ENCODE assay signal across 21 mouse cellular contexts in the genomic region with DNA sequence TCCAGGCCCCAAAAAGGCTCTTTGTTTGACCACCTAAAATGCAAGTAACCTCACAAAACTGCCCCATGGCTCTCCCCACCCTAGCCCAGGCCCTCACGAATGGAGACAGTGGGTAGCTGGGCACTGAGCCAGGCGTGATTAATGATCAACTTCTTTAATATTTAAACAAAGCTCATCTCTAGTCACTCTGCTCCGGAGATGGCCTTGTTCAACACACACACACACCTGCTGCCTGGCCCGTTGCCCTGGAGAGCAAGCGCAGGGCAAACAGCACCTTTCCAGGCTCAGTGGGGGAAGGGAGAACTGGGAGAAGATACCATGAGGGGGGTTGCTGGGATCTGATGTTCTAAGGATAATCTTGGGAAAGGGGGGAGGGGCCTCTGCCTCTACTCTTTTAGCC. TPM values are rescaled to one million over a fixed set of nuclear protein-coding genes. Genes with fewer than 3 reads are reported as not detected.
A peak's percentile ranks its signal among the peaks of the same experiment; 100 is the strongest.
DNase-seq lines count a peak whose midpoint lies in the region; ATAC-seq and TF ChIP-seq lines count a peak whose summit lies in the region.
"Had no signal": no experiment of that assay in that cellular context is flagged by ENCODE, and none has a peak within 500 bp of the region (broad histone marks: within the 10 kb centered on the region; RNA-seq: fewer than 3 reads in every experiment).

No protein-coding gene starts in this region.

- H3K79me2 ChIP-seq in liver, adult 2 months (ENCODE audit: control insufficient read depth, insufficient read depth, low read length): no peaks in the 10 kb centered on the region

- H3K27ac ChIP-seq in intestine, embryonic 14.5 days (ENCODE audit: low read depth): no peak overlapping the region
- no peak overlapping the region for H3K27ac ChIP-seq in kidney, embryonic 14.5 days (ENCODE audit: low read depth, low read length)
- H3K27ac ChIP-seq in liver, adult 2 months (replicated peaks; ENCODE audit: insufficient read depth, low read depth, low read length): no peak overlapping the region
- H3K27ac ChIP-seq in heart, embryonic 10.5 days: no peak overlapping the region
- H3K27ac ChIP-seq: gastrocnemius, adult 2 months; hindbrain, embryonic 15.5 days; midbrain, embryonic 13.5 days had no signal

- H3K4me2 ChIP-seq in intestine, embryonic 14.5 days (ENCODE audit: low read length): no peak overlapping the region
- H3K4me2 ChIP-seq in kidney, embryonic 14.5 days (replicated peaks; ENCODE audit: low read depth, low read length): no peak overlapping the region
- H3K4me2 ChIP-seq: hindbrain, embryonic 15.5 days; midbrain, embryonic 13.5 days had no signal

- no peaks in the 10 kb centered on the region; the same call in 1 of the 2 replicates for H3K4me1 ChIP-seq in intestine, embryonic 14.5 days (replicated peaks; ENCODE audit: control insufficient read depth, insufficient read depth, low read length)
- no peaks in the 10 kb centered on the region; the same call in 1 of the 2 replicates for H3K4me1 ChIP-seq in kidney, embryonic 14.5 days (ENCODE audit: control insufficient read depth, insufficient read depth, low read length)
- H3K4me1 ChIP-seq in liver, adult 2 months (ENCODE audit: control insufficient read depth, insufficient read depth, low read length): peaks cover 9% of the 10 kb centered on the region; the same call in 1 of the 2 replicates
- peaks cover 5% of the 10 kb centered on the region; the same call in 1 of the 2 replicates for H3K4me1 ChIP-seq in heart, embryonic 10.5 days

- H3K9ac ChIP-seq in intestine, embryonic 14.5 days (ENCODE audit: low read length): no peak overlapping the region
- H3K9ac ChIP-seq in kidney, embryonic 14.5 days (ENCODE audit: low read depth, low read length): no peak overlapping the region
- H3K9ac ChIP-seq in liver, adult 2 months (ENCODE audit: low read depth, low read length): no peak overlapping the region
- H3K9ac ChIP-seq: hindbrain, embryonic 15.5 days; midbrain, embryonic 13.5 days had no signal

- no peak for TF ChIP-seq POLR2A in liver, adult 2 months (IDR thresholded peaks at IDR 0.05; ENCODE audit: extremely low read depth, insufficient read depth, low read length)

- no peaks in the 10 kb centered on the region for H3K27me3 ChIP-seq in intestine, embryonic 14.5 days (replicated peaks; ENCODE audit: control insufficient read depth, insufficient read depth, low read length)
- H3K27me3 ChIP-seq in kidney, embryonic 14.5 days (ENCODE audit: control insufficient read depth, insufficient read depth, low read length): peaks cover 4% of the 10 kb centered on the region; the same call in 1 of the 2 replicates
- peaks cover 8% of the 10 kb centered on the region for H3K27me3 ChIP-seq in liver, adult 2 months (ENCODE audit: control insufficient read depth, insufficient read depth, low read length)
- peaks cover 33% of the 10 kb centered on the region for H3K27me3 ChIP-seq in heart, embryonic 10.5 days (ENCODE audit: insufficient read depth, poor library complexity, severe bottlenecking)

- H3K36me3 ChIP-seq in intestine, embryonic 14.5 days (ENCODE audit: control insufficient read depth, insufficient read depth, low read length): no peaks in the 10 kb centered on the region
- H3K36me3 ChIP-seq in kidney, embryonic 14.5 days (ENCODE audit: control insufficient read depth, insufficient read depth, low read length): no peaks in the 10 kb centered on the region
- no peaks in the 10 kb centered on the region for H3K36me3 ChIP-seq in liver, adult 2 months (ENCODE audit: control insufficient read depth, insufficient read depth, low read length)
- no peaks in the 10 kb centered on the region for H3K36me3 ChIP-seq in heart, embryonic 10.5 days
- H3K36me3 ChIP-seq: hindbrain, embryonic 15.5 days; midbrain, embryonic 13.5 days had no signal

- no peaks in the 10 kb centered on the region for H3K9me3 ChIP-seq in intestine, embryonic 14.5 days (ENCODE audit: control insufficient read depth, low read length)
- H3K9me3 ChIP-seq in kidney, embryonic 14.5 days (ENCODE audit: control insufficient read depth, low read length): no peaks in the 10 kb centered on the region
- H3K9me3 ChIP-seq in heart, embryonic 10.5 days: no peaks in the 10 kb centered on the region
- H3K9me3 ChIP-seq: hindbrain, embryonic 15.5 days; midbrain, embryonic 13.5 days had no signal

- 14% methylated on average over 5 of the region's 5 CpGs for whole genome bisulfite sequencing in intestine, embryonic 14.5 days
- WGBS in kidney, embryonic 14.5 days: 50% methylated on average over 5 of the region's 5 CpGs
- WGBS in liver, adult 2 months: 17% methylated on average over 5 of the region's 5 CpGs
- WGBS in heart, embryonic 10.5 days: 45% methylated on average over 5 of the region's 5 CpGs

- peak; percentile 16 for DNase-seq in MN1 (ENCODE audit: low spot score)
- DNase-seq in intestine, embryonic 14.5 days (ENCODE audit: low spot score): peak; percentile 54
- peak; percentile 79 for DNase-seq in liver, adult 2 months (ENCODE audit: extremely low read depth, low read depth, low spot score)
- no peak for DNase-seq in spleen, adult 18-20 months
- no peak for DNase-seq in spleen, adult 12 weeks (ENCODE audit: low spot score)
- no peak for DNase-seq in heart, embryonic 10.5 days (ENCODE audit: low spot score)
- DNase-seq: adrenal gland, postnatal 14 days; cerebellum, adult 9-10 months; gastrocnemius, adult 2 months; heart, postnatal 10 days; layer of hippocampus, adult 9-11 months; lung, adult 18-20 months; lung, postnatal 36 days; right cerebral cortex, postnatal 25 days; thymus, postnatal 4 days had no signal

- no peak overlapping the region for H3K4me3 ChIP-seq in intestine, embryonic 14.5 days (ENCODE audit: low read depth, low read length)
- H3K4me3 ChIP-seq in kidney, embryonic 14.5 days (ENCODE audit: low read length): no peak overlapping the region
- H3K4me3 ChIP-seq in liver, adult 2 months (ENCODE audit: insufficient read depth, low read depth, low read length): no peak overlapping the region
- H3K4me3 ChIP-seq in heart, embryonic 10.5 days: no peak overlapping the region
- H3K4me3 ChIP-seq: gastrocnemius, adult 2 months; hindbrain, embryonic 15.5 days; midbrain, embryonic 13.5 days had no signal

- TF ChIP-seq CTCF in liver, adult 2 months (IDR thresholded peaks at IDR 0.05; ENCODE audit: low read depth, low read length): no peak

- ATAC-seq in intestine, embryonic 14.5 days (replicated peaks; ENCODE audit: low FRiP score, low TSS enrichment, low read depth): peak; percentile 45; the same call in 1 of the 2 replicates
- ATAC-seq in kidney, embryonic 14.5 days (ENCODE audit: low FRiP score, low TSS enrichment): peak; percentile 41; the same call in 1 of the 2 replicates
- ATAC-seq: forebrain, embryonic 16.5 days; midbrain, embryonic 13.5 days had no signal

RNA-seq across cellular contexts. Expression of a gene that starts 2.0 kb away (rescaled TPM):
- polyA plus RNA-seq in intestine, embryonic 14.5 days (2014; fragmentation: Nextera tagmentation; extraction: Ambion mirVana): 0.99 and 1.3 TPM in 2 replicates
- 0.10 and 0.14 TPM in 2 replicates for polyA plus RNA-seq in kidney, embryonic 14.5 days (2014; fragmentation: Nextera tagmentation; extraction: Ambion mirVana)
- not detected in 2 replicates for total RNA-seq in liver, adult 2 months (2014; rRNA removed)
- polyA plus RNA-seq in liver, adult 2 months (2012; rRNA removed): not detected in 2 replicates
- 0.43 and 0.72 TPM in 2 replicates for polyA plus RNA-seq in heart, embryonic 10.5 days (2016; fragmentation: Nextera tagmentation; extraction: Ambion mirVana)
- total RNA-seq: gastrocnemius, adult 2 months; heart, adult 8-10 months had no signal

RNA-seq across cellular contexts. Expression of a gene that starts 11.5 kb away (rescaled TPM):
- polyA plus RNA-seq in intestine, embryonic 14.5 days (2014; fragmentation: Nextera tagmentation; extraction: Ambion mirVana): not detected in 2 replicates
- not detected in 2 replicates for polyA plus RNA-seq in kidney, embryonic 14.5 days (2014; fragmentation: Nextera tagmentation; extraction: Ambion mirVana)
- not detected in 2 replicates for total RNA-seq in liver, adult 2 months (2014; rRNA removed)
- polyA plus RNA-seq in liver, adult 2 months (2012; rRNA removed): not detected in 2 replicates
- polyA plus RNA-seq in heart, embryonic 10.5 days (2016; fragmentation: Nextera tagmentation; extraction: Ambion mirVana): not detected in 2 replicates
- total RNA-seq: adrenal gland, postnatal 14 days; gastrocnemius, adult 2 months; heart, adult 8-10 months; heart, postnatal 10 days; left cerebral cortex, postnatal 25 days had no signal
- polyA plus RNA-seq: forebrain, embryonic 16.5 days; hindbrain, embryonic 15.5 days; midbrain, embryonic 13.5 days had no signal

RNA-seq across cellular contexts. Expression of a gene that starts 30.7 kb away (rescaled TPM):
- 62.2 and 68.6 TPM in 2 replicates for polyA plus RNA-seq in intestine, embryonic 14.5 days (2014; fragmentation: Nextera tagmentation; extraction: Ambion mirVana)
- polyA plus RNA-seq in kidney, embryonic 14.5 days (2014; fragmentation: Nextera tagmentation; extraction: Ambion mirVana): 43.7 and 68.8 TPM in 2 replicates
- total RNA-seq in liver, adult 2 months (2014; rRNA removed): 17.1 and 24.0 TPM in 2 replicates
- polyA plus RNA-seq in liver, adult 2 months (2012; rRNA removed): 15.9 and 18.3 TPM in 2 replicates
- polyA plus RNA-seq in heart, embryonic 10.5 days (2016; fragmentation: Nextera tagmentation; extraction: Ambion mirVana): 60.4 and 69.6 TPM in 2 replicates

RNA-seq across cellular contexts. Expression of a gene that starts 38.2 kb away (rescaled TPM):
- polyA plus RNA-seq in intestine, embryonic 14.5 days (2014; fragmentation: Nextera tagmentation; extraction: Ambion mirVana): 1.4 TPM in 2 replicates
- polyA plus RNA-seq in kidney, embryonic 14.5 days (2014; fragmentation: Nextera tagmentation; extraction: Ambion mirVana): 1.4 and 4.8 TPM in 2 replicates
- total RNA-seq in liver, adult 2 months (2014; rRNA removed): 0.28 and 0.74 TPM in 2 replicates
- polyA plus RNA-seq in liver, adult 2 months (2012; rRNA removed): 0.42 and 0.60 TPM in 2 replicates
- 0.43 and 0.65 TPM in 2 replicates for polyA plus RNA-seq in heart, embryonic 10.5 days (2016; fragmentation: Nextera tagmentation; extraction: Ambion mirVana)

RNA-seq across cellular contexts. Expression of a gene that starts 52.8 kb away (rescaled TPM):
- polyA plus RNA-seq in intestine, embryonic 14.5 days (2014; fragmentation: Nextera tagmentation; extraction: Ambion mirVana): 38.1 TPM in 2 replicates
- 16.9 and 25.2 TPM in 2 replicates for polyA plus RNA-seq in kidney, embryonic 14.5 days (2014; fragmentation: Nextera tagmentation; extraction: Ambion mirVana)
- 3.2 and 3.4 TPM in 2 replicates for total RNA-seq in liver, adult 2 months (2014; rRNA removed)
- 2.4 and 3.7 TPM in 2 replicates for polyA plus RNA-seq in liver, adult 2 months (2012; rRNA removed)
- polyA plus RNA-seq in heart, embryonic 10.5 days (2016; fragmentation: Nextera tagmentation; extraction: Ambion mirVana): 4.1 and 4.6 TPM in 2 replicates

Comparison
In these comparisons a context has a peak if more than half of its experiments do, and no peak if none do; other contexts are left out.
1. DNase-seq: peak in MN1 (single experiment), intestine, embryonic 14.5 days (single experiment) and liver, adult 2 months (single experiment); none in spleen, adult 18-20 months (0 of 2), spleen, adult 12 weeks (single experiment) and heart, embryonic 10.5 days (single experiment).